18 mouse cellular contexts compared by ENCODE assay signal in the genomic region with DNA sequence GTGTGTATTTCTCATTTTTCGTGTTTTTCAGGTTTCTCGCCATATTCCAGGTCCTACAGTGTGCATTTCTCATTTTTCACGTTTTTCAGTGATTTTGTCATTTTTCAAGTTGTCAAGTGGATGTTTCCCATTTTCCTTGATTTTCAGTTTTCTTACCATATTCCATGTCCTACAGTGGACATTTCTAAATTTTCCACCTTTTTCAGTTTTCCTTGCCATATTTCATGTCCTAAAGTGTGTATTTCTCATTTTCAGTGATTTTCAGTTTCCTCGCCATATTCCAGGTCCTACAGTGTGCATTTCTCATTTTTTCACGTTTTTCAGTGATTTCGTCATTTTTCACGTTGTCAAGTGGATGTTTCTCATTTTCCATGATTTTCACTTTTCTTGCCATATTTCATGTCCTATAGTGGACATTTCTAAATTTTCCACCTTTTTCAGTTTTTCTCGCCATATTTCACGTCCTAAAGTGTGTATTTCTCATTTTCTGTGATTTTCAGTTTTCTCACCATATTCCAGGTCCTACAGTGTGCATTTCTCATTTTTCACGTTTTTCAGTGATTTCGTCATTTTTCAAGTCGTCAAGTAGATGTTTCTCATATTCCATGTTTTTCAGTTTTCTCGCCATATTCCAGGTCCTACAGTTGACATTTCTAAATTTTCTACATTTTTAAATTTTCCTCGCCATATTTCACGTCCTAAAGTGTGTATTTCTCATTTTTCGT. TPM values are rescaled to one million over a fixed set of nuclear protein-coding genes. Genes with fewer than 3 reads are reported as not detected.
DNase-seq lines count a peak whose midpoint lies in the region.
"Had no signal": no experiment of that assay in that cellular context is flagged by ENCODE, and none has a peak within 500 bp of the region (broad histone marks: within the 10 kb centered on the region; RNA-seq: fewer than 3 reads in every experiment).

No protein-coding gene starts in this region.

- DNase-seq in adrenal gland, adult 2 months, result peak; percentile 4
- peak; percentile 7 to 11 for DNase-seq in cerebellum, postnatal 14 days
- DNase-seq in heart, adult 11 months, result peak; percentile 89
- DNase-seq in kidney, postnatal 10 days, result peak; percentile 4
- DNase-seq in layer of hippocampus, postnatal 10 days (ENCODE audit: low spot score in 2 of 2), result peak; percentile 10 to 38
- peak; percentile 29 for DNase-seq in lung, postnatal 36 days
- peak; percentile 47 to 49 for DNase-seq in spleen, postnatal 14 days (ENCODE audit: low spot score in 2 of 2)
- DNase-seq in urinary bladder, postnatal 14 days (ENCODE audit: low spot score), result peak; percentile 20

RNA-seq across cellular contexts. Expression of a gene that starts 4.2 kb away (rescaled TPM):
- total RNA-seq in adrenal gland, adult 2 months (2021), result under 1 TPM in 1 of 2 experiments, not detected in 1; 0.49 TPM
- not detected in 2 replicates for polyA plus RNA-seq in adrenal gland, adult 2 months (2012; rRNA removed)
- total RNA-seq in layer of hippocampus, postnatal 10 days (2021), result not detected
- total RNA-seq: left cerebral cortex, adult 18-20 months had no signal
- polyA plus RNA-seq: C2C12; forebrain, embryonic 16.5 days; gonadal fat pad, adult 2 months; lung, adult 2 months had no signal

RNA-seq across cellular contexts. Expression of a gene that starts 5.0 kb away (rescaled TPM):
- total RNA-seq in adrenal gland, adult 2 months (2021), result not detected
- polyA plus RNA-seq in adrenal gland, adult 2 months (2012; rRNA removed), result not detected in 2 replicates
- not detected for total RNA-seq in layer of hippocampus, postnatal 10 days (2021)
- total RNA-seq: left cerebral cortex, adult 18-20 months had no signal
- polyA plus RNA-seq: C2C12; forebrain, embryonic 16.5 days; gonadal fat pad, adult 2 months; heart, postnatal 0 days; hindbrain, embryonic 16.5 days; limb, embryonic 15.5 days; lung, adult 2 months; neural tube, embryonic 15.5 days had no signal

RNA-seq across cellular contexts. Expression of a gene that starts 6.1 kb away (rescaled TPM):
- 1 to 10 TPM; 1.7 to 1.9 TPM for total RNA-seq in adrenal gland, adult 2 months (2021)
- not detected in 2 replicates for polyA plus RNA-seq in adrenal gland, adult 2 months (2012; rRNA removed)
- total RNA-seq in layer of hippocampus, postnatal 10 days (2021), result 1 to 10 TPM in 1 of 2 experiments, under 1 TPM in 1; 0.91 to 1.1 TPM
- polyA plus RNA-seq: C2C12; forebrain, embryonic 16.5 days; gonadal fat pad, adult 2 months; lung, adult 2 months; neural tube, embryonic 15.5 days had no signal

RNA-seq across cellular contexts. Expression of a gene that starts 7.2 kb away (rescaled TPM):
- total RNA-seq in adrenal gland, adult 2 months (2021), result not detected
- not detected in 2 replicates for polyA plus RNA-seq in adrenal gland, adult 2 months (2012; rRNA removed)
- total RNA-seq in layer of hippocampus, postnatal 10 days (2021), result not detected
- total RNA-seq: left cerebral cortex, adult 18-20 months had no signal
- polyA plus RNA-seq: C2C12; forebrain, embryonic 16.5 days; G1E; gonadal fat pad, adult 2 months; heart, postnatal 0 days; hindbrain, embryonic 16.5 days; limb, embryonic 15.5 days; lung, adult 2 months; neural tube, embryonic 15.5 days had no signal

RNA-seq across cellular contexts. Expression of a gene that starts 12.2 kb away (rescaled TPM):
- total RNA-seq in adrenal gland, adult 2 months (2021), result 1 to 10 TPM in 1 of 2 experiments, under 1 TPM in 1; 0.90 to 3.5 TPM
- not detected in 2 replicates for polyA plus RNA-seq in adrenal gland, adult 2 months (2012; rRNA removed)
- under 1 TPM; 0.62 to 0.76 TPM for total RNA-seq in layer of hippocampus, postnatal 10 days (2021)
- polyA plus RNA-seq: C2C12; forebrain, embryonic 16.5 days; gonadal fat pad, adult 2 months; heart, postnatal 0 days; hindbrain, embryonic 16.5 days; lung, adult 2 months had no signal

Comparison
In these comparisons a context has a peak if more than half of its experiments do, and no peak if none do; other contexts are left out.
1. Peak in every context shown above with its lines: DNase-seq.
2. DNase-seq: peak in every context shown above with its lines; median percentile 89 in heart, adult 11 months; 48 in spleen, postnatal 14 days; 29 in lung, postnatal 36 days; 24 in layer of hippocampus, postnatal 10 days; 20 in urinary bladder, postnatal 14 days; 9 in cerebellum, postnatal 14 days; 4 in adrenal gland, adult 2 months; 4 in kidney, postnatal 10 days.